Mouse (Mus musculus): ENCODE measurements around the gene Ndufs6. TPM values are rescaled to one million over a fixed set of nuclear protein-coding genes. Genes with fewer than 3 reads are reported as not detected.

Gene Ndufs6
- polyA plus RNA-seq, 1 experiment from 2014 or later = 384 TPM

DNA sequence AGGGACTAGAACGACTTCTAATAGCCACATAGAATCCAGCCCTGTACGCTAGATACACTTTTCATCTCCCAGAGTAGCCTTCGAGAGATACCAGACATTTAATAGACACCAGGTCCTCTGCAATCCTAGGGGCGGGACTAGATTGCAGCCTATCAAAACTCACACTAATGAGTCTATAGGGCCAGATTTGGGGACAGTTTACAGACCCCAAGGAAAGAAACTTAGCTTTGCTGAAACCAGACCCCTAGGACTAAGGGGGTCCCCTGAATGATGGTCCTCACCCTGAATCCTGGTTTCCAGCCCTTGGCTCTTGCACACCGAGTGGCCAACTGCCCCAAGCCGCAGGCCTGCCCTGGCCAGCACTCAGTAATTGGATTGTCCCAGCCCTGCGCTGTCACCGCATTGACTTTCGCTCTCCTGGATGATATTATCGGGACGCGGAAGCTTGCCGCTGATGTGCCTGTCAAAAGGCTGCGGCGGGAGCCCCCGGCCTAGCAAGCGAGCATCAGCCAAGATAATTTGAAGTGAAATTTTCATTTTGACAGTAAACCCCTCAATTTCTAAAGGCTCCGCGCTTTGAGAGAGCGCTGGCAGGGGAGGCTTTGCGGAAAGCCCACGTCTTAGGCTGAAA, 57.8 kb downstream of the Ndufs6 start:
- Histone ChIP-seq H3K9ac (no peak overlapping the region), H3K36me3 (no peaks in the 10 kb centered on the region), H3K4me1 (replicated peaks) (peaks cover 34% of the 10 kb centered on the region), H3K9me3 (no peaks in the 10 kb centered on the region), H3K27ac (no peak overlapping the region), H3K27me3 (peaks cover 99% of the 10 kb centered on the region), H3K4me3 (no peak overlapping the region), H3K4me2 (no peak overlapping the region)
- no peak for ATAC-seq (ENCODE audit: low FRiP score)
- 4% methylated on average over 22 of the region's 22 CpGs for WGBS

DNA sequence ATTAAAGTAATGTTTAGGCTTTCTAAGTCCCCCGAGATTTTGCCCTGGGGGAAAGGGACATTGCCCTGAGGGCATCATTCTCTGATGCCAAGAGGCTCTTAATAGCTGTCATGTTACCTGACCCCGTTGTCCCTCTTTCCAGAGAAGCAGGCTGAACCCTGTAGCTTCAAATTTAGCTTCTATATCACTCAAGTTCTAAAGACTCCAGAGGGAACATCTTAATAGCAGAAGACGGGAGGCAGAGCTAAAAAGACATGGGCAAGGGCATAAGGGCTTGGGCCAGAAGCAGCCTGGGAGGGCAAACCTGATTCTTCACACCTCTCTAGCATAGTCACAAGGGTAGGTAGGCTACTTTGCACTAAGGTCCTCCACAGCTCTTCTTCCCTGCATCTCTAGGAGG, 58.5 kb downstream of the Ndufs6 start:
- Histone ChIP-seq H3K36me3 (no peaks in the 10 kb centered on the region), H3K4me1 (replicated peaks) (peaks cover 40% of the 10 kb centered on the region), H3K27me3 (peaks cover 100% of the 10 kb centered on the region), H3K4me3 (no peak overlapping the region), H3K9ac (no peak overlapping the region), H3K4me2 (no peak overlapping the region), H3K9me3 (no peaks in the 10 kb centered on the region), H3K27ac (no peak overlapping the region)
- no peak for ATAC-seq (ENCODE audit: low FRiP score)
- 16% methylated on average over 3 of the region's 3 CpGs for WGBS

Other genes starting within 250 kb of the Ndufs6 start
- 5.8 and 7.3 TPM in 2 replicates for gene Irx4, start 68.1 kb downstream of the Ndufs6 start, polyA plus RNA-seq (2015; fragmentation: Nextera tagmentation; extraction: Ambion mirVana)
- gene Mrpl36, start within 50 bp of the Ndufs6 start, polyA plus RNA-seq (2015; fragmentation: Nextera tagmentation; extraction: Ambion mirVana) = 86.9 and 96.8 TPM in 2 replicates
- 57.0 and 59.6 TPM in 2 replicates for gene Lpcat1, start 138.7 kb upstream of the Ndufs6 start, polyA plus RNA-seq (2015; fragmentation: Nextera tagmentation; extraction: Ambion mirVana)
- gene Slc6a3, start 208.2 kb upstream of the Ndufs6 start, polyA plus RNA-seq (2015; fragmentation: Nextera tagmentation; extraction: Ambion mirVana) = 0.06 and 0.13 TPM in 2 replicates

Measured in hindbrain, embryonic 13.5 days (tissue).